Mouse (Mus musculus): ENCODE data around the gene Rfx8.

DNA sequence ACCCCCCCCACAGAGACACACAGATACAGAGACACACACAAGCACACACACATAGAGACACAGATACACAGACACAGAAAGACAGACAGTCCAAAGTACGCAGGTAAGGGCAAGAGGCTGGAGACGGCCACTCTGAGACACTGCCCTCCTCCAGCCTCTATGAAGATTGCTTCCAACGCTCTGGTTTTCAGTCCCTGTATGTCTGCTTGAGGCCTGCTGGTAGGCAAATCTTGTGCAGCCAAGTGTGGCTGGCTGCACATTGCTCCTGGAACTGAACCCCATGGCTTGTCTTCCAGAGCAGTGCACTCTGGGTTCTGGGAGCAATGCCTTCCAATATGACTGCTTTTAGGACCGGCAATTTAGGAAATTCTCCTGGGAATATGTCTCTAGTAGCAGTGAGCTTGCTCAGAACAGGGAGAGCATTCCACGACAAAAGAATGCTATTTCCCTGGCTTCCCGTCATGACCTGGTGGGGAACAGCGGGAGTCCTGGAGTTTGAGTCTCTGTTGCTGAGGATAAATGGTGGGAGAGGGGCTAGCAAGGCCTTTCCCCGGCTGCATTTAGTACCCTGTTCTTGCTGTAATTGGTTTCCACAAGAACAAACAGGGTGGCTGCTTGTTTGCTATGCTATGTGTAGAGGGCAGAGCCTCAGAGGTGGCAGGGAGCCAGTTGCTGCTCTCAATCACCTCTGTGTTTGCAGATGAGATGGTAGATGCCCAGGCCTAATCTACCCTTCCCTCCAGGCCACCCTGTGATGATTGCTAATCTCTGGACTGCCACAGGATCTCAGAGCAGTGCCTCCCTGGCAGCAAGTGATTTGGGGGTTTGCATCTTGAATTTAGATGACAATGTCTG, 74.7 kb downstream of the Rfx8 start:
- no peak for TF ChIP-seq ZNF384 (IDR thresholded peaks at IDR 0.05; ENCODE audit: low read depth, low read length)
- TF ChIP-seq MAFK (IDR thresholded peaks at IDR 0.05; ENCODE audit: insufficient read depth, low read depth, low read length): no peak

Data from ES-E14 (cell line).